Mouse (Mus musculus) embryo, embryonic 9.5 days (tissue): ENCODE results near the gene Prdm9.
A peak's percentile ranks its signal among the peaks of the same experiment; 100 is the strongest.
"Not testable (repeated sequence)": the region's sequence is repeated elsewhere in the genome, so short reads cannot be mapped to it uniquely, and the experiment has no call there.

ENCODE experiments used
- DNase-seq: peaks from one replicate; pipeline ENCODE4 v3.0.0-alpha.2; 2017; ENCODE audit errors: extremely low spot score

Gene Prdm9

DNA sequence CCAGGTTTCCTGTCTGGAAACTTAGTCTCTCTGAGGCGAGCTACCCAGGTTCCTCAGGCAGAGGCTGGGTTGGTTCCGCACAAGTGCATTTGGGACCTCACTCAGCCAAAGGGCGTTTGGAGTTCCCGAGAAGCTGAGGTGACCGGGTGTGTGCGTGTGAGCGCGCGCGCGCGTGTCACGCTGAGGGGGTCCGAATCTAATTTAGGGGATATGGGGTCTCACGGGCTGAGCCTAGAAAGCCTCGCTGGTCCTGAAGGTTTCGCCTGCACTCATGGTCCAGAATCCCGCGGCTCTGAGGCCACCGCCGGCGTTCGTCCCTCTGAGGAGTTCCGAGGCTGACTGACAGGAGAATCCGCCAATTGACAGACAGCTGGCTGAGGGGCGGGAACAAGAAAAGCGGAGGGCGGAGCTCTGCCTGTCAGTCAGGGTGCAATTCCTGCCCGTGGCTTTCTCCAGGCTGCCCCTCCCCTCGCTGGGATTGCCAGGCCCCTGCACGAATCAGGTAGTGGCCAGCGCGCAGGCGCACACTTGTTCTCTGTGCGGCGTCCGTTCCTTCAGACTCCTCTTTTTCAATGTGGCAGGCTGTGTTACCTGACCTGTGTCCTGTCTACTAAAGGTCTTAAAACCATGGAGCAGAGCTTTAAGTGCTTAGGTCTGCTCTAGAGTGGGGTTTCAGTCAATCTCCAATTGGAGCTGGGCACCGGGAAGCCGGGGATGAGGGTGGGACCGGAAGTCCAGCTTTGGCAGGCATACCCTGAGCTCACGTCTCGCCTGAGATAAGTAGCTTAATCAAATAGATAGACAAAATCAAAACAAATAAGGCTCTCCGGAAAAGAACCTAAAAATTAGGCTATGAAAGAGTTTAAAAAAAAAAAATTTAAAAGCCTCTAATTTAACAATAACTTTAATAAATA lies at the start of gene Prdm9:
Gene Prdm9, minus strand, starts transcription at position 341 of the 914 bp plus-strand sequence.
- DNase-seq: peak; percentile 100

DNA sequence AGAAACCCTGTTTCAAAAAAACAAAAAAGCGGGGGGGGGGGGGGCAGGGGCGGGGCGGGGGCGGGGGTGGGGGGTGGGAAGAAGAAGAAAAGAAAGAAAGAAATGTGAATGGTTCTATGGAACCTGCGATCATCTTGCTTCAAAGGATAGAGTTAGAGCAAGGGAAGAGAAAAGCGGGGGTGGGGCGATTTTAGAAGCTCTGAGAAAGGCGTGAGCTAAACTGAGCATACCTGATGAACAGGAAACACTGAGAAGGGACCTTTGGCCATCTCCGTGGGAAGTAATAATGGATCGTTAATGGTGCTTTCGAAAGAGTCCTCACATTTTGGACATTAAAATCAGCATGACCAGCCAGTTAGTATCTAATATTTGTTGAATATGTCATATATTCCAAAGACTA lies 35.3 kb upstream of the Prdm9 start:
- no peak for DNase-seq

DNA sequence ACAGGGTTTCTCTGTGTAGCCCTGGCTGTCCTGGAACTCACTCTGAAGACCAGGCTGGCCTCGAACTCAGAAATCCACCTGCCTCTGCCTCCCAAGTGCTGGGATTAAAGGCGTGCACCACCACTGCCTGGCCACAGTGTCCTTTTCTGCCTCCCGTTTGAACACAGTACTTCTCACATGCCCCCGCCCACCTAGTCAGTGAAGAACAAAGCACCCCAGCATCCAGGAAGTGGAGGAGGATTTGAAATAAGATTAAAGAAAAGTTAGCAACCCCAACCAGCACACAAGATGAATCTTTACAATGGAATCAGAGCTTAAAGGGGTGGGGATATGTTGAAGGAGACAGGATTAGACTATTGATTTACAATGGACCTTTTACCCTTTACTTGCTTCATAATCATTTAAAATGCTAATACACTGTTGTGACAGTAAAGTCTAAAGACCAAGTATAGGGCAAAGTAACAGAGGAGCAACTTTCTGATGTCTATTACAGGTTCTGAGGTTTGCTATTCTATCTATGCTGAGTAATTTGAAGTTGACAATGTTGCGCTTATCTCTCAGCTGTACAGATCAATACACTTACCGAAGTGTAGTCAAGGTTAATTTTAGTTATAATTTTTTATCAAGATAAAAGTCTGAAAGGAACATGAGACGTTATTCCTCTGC lies 27.2 kb upstream of the Prdm9 start:
- DNase-seq: no peak

DNA sequence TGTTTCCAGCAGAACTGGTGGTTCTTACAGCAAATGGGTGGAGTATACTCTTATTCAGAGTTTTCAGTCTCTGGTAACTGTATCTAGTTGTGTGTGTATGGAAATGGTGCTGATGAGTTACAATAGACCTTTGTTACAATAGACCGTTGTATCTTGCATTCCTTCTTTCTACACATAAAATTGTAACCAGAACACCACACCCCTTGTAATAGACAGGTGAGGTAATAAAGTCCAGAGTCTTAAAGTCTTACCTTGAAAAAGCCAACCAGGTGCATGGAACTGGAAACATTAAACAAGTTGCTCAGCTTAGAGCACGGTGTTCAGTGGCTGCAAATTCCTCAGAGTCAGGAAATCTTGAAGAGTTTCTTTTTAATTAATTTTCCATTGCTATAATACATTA lies 24.0 kb upstream of the Prdm9 start:
- DNase-seq: no peak

DNA sequence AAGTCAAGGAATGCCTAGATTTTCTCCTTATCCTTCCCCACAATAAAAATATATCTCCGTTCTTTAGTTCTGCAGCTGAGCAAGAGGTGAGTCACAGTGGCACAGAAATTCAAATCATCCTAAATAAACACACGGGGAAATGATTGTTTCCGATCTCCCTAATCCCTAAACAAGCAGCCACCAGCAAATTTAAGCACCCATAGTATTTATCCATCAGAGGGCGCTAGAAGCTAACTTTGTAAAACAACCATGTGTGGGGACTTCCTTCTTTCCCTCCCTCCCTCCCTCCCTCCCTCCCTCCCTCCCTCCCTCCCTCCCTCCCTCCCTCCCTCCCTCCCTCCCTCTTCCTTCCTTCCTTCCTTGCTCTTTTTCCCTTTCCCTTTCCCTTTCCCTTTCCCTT lies 21.5 kb upstream of the Prdm9 start:
- no peak for DNase-seq

DNA sequence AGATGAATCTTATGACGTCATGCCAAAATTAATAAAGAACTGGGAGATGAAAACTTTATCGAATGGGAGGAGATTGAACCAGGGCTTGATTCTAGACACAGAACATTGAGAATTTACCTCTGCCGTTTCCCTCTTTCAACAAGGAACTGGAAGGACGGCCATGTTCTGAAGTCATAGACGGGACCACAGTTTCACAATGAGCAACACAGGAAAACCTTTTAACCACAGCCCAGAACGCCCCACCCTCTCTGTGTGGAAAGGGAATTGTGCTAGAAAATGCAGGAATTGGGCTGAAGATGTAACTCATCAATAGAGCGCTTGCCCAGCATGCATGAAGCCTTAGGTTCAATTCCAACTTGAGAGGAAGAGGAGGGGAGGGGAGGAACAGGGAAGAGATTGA lies 18.9 kb upstream of the Prdm9 start:
- DNase-seq: no peak

DNA sequence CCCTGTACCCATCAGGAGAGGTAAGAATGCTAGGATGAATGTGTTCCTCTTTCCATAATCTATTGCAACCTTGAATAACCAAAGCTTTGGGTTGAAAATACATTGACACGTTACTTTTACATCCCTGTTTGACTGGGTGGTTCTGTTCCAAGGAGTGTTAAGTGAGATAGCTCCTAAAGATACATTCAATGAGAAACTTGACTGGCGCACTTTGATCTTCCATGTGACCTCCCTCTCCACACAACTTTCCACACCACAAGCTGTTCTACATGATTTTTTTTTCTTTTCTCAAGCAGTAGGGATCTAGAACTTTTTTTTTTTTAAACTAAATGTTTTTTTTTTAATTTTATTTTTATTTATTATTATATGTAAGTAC lies 15.9 kb upstream of the Prdm9 start:
- DNase-seq: no peak

DNA sequence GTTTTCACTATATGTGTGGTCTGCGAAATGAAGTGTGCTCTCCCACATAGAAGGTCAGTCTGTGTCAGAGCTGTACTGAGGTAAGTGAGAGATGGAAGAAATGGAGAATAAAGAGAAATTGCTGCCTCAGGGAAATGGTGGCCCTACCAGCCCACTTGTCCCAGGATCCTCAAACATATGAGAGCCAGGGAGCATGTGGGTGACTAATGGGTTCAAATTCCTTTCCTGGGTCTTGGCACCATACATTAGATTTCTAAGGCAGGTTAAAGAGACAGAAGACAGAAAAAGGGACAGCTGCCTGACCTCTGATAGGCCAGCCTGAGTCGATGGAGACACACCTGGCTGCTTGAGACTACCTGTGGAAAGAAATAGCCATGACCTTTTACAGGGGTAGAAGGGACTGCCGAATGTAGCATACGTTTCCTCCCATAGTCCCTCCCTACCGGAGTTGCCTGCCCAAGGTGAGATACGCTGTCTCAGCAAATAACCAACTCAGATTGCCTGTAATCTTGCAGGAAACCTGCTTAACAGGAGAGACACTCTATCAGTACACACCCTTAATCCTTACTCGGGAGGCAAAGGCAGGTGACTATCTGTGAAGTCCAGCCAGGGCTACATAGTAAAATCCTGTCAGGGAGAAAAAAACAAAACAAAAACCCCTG lies 15.4 kb upstream of the Prdm9 start:
- DNase-seq: no peak

DNA sequence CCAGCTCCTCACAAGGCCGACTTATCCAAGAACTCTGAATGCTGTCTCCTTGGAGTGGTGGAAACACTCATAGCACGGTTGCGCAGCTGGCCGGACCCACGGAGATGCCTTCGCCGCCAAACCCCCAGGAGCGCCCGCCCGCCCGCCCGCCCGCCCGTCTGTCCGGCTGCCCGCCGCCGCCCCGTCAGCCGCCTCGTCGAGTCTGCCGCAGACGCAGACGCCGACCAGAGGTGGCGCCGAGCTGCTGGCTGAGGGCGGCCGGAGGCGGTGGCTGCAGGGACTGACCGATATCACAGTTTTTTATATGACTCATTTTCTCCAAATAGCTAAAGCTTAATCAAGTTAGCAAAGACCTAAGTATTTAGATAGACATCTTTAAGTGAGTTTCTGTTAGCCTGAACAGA lies 13.1 kb upstream of the Prdm9 start:
- peak; percentile 55 for DNase-seq

DNA sequence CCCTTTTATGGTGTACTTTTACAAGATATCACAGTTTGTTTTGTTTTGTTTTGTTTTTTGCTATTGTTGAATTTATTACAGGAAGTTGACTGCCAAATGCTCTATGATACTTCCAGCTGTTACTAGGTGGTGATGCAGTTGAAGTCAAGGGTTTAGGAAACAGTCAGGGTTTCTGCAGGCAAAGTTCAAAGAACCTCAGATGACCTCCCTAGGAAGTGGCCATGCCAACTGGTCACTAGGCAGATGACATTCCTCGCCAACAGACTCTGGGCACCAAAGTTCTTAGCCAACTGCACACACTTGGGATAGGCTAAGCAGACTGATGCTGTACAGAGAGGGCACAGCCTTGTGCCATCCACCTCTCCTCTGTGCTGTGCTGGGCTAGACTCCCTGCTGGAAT lies 10.9 kb upstream of the Prdm9 start:
- no peak for DNase-seq

DNA sequence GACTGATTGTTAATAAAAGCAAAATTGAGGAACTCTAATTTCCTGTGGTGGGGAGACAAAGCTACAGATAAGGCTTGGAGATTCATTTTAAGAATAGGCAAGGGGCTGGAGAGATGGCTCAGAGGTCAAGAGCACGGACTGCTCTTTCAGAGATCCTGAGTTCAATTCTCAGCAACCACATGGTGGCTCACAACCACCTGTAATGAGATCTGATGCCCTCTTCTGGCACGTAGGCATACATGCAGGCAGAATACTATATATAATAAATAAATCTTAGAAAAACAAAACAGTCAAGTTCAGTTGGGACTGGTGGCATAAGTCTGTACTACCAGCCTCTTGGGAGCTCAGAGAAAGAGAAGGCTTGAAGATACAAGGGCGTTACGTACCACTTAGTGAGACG lies 2.8 kb upstream of the Prdm9 start:
- DNase-seq: no peak

DNA sequence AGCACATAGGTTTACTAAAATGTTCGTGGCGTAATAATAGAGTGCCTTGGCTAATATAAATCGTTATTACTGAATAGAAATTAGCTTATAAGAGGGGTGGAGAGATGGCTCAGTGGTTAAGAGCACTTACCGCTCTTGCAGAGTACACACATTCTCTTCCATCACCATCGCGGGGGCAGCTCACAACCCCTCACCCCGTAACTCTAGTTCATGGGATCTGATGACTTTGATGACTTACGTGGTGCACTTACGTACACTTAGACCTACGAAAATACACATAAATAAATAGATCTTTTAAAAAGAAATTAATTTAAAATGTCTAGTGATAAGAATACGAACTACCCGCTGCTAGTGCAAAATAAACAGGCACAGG lies 760 bp upstream of the Prdm9 start:
- DNase-seq: no peak

DNA sequence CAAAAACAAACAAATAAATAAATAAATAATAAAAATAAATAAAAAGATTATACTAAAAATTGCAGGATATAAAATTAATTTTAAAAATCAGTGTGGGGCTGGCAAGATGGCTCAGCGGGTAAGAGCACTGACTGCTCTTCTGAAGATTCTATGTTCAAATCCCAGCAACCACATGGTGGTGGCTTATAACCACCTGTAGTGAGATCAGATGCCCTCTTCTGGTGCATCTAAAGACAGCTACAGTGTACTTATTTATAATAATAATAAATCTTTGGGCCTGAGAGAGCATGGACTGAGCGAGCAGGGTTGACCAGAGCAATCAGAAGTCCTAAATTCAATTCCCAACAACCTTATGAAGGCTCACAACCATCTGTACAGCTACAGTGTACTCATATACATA lies 4.2 kb downstream of the Prdm9 start:
- no peak for DNase-seq

DNA sequence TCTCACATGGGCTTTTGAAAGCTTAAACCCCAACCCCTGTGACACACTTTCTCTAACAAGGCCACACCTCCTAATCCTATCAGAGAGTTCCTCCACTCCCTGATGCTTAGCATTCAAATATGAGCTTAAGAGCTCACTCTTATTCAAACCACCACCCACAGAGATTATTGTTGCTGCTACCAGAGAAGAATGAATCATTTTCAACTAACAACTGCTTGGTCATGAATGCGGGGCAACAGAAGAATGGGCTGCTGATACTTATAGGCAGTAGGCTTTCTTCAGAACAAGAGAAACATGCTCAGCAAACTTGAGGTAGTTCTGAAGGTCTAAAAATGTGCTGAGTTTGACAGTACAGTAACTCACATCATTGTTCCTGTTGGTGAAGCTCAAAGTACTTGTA lies 14.4 kb downstream of the Prdm9 start:
- DNase-seq: no peak

DNA sequence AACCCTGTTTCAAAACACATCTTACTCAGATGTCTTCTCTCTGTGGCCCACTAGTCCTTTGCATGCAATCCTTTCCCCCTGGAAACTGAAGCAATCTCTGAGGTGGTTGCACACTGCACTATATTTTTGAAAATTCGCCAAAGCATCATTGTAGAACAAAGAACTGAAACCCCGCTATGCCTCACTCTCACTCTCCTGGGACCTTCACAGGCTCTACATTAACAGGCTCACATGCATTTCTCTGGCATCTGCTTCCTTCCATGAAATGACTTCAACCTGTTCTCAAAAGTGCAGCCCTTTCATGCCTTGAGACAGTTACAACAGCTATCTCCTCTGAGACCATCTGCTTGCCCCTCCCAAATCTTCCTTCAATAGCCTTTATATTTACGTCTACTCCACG lies 17.7 kb downstream of the Prdm9 start:
- DNase-seq: no peak

DNA sequence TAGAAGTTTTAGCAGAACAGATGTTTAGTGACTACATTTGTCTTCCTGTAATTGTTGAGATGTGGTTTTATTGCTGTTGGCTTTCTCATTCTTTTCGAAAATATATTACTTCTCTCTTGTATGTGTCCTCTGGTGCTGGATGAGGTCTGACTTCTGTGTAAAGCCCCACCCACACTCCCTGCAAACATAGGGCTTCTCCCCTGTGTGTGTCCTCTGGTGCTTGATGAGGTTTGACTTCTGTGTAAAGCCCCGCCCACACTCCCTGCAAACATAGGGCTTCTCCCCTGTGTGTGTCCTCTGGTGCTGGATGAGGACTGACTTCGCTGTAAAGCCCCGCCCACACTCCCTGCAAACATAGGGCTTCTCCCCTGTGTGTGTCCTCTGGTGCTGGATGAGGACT lies 20.3 kb downstream of the Prdm9 start:
- DNase-seq: not testable (repeated sequence)

DNA sequence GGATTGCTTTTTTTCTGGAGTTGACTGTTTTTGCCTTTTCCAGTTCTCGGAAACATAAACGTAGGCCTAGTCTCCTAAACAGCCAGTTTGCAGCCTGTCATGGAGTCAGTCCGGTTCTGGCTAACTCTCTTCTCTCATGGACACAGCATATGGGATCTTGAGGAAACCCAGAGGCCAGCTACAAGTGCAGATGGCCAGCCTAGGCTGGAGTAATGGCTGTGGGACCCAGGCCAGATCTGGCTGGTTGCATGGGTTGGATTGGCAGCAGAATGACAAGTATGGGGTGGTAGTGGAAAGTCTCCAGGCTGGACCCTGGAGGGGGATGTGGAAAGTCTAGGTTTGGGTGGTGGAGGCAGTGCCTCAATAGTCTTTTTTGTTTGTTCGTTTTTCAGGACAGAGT lies 23.8 kb downstream of the Prdm9 start:
- no peak for DNase-seq

DNA sequence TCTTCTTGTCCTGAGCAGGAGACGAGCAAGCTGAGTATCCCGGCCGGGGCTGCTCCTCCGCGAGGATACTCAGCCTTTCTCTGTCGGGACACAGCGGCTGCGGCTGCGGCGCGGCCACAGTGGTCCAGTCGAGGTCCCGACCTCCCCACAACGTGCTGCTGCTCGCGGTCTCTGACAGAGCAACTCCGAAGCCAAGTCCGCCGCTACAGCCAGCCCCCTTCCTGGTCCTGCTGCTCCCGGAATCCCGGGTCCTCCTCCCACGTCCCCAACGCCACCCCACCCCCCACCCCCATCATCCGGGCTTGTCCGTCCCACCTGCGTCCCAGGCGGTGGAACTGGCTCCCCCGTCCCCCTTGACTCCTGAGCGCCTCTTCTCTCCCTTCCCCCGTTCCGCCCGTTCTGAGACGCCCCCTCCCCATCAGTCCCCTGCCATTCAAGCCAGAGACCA lies 27.7 kb downstream of the Prdm9 start:
- peak; percentile 66 for DNase-seq

DNA sequence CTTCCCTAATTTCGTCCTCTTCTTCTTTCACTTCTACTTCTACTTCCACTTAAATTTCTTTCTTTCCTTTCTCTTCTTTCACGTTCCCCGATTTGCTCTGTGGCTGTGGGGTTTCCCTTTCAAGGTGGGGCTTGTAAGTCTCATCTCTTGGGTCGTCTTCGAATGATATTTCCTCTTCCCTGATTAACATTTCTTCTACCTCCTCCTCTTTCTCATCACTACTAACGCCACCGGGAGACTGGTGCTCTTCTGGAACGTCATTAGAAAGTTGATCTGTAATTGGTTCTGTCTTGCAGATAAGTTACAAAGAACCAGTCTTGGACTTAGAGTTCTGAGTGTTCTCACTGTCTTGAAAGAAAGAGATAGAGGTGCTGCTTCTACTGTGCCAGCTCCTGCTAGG lies 28.2 kb downstream of the Prdm9 start:
- peak; percentile 8 for DNase-seq

DNA sequence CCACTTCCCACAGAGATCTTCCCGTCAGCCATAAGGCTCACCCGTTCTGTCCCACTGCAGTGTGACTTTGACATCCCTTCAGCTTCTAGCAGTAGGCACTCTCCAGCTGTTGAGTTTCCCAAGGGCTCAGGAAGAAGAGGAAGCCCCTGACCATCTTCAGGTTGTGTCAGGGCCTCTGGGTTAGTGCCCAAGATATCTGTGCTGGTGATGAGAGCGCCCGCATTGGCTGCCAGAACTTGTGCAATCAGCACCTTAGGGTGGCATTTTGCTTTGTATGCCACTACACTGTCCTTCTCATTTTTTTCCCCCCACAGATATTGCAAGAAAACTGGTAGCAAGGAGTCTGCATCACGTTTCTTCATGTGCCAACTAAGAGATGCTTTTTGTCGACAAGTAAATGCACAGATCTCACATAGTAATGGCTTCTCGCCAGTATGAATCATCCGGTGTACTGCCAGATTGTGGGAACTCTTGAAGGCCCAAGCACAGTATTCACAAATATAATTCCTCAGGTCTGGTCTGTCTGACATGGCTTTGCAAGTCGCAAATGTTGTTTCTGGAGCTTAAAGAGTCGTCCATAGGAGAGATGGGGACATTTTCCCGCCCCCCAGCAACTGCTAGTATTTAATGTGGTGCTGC lies 28.9 kb downstream of the Prdm9 start:
- no peak for DNase-seq

DNA sequence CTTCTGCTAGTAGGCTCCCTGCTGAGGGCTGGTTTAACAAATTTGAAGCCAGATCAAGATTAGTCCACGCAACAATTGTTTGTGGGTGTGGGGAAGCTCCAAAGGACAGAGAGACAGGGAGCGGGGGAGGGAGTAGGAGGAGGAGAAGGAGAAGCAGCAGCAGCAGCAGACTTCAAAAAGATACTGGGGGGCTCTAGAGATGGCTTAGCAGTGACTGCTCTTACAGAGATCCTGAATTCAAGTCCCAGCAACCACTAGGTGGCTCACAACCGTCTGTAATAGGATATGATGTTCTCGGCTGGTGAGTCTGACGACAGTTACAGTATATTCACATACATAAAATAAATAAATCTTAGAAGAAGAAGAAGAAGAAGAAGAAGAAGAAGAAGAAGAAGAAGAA lies 34.0 kb downstream of the Prdm9 start:
- DNase-seq: peak; percentile 14

DNA sequence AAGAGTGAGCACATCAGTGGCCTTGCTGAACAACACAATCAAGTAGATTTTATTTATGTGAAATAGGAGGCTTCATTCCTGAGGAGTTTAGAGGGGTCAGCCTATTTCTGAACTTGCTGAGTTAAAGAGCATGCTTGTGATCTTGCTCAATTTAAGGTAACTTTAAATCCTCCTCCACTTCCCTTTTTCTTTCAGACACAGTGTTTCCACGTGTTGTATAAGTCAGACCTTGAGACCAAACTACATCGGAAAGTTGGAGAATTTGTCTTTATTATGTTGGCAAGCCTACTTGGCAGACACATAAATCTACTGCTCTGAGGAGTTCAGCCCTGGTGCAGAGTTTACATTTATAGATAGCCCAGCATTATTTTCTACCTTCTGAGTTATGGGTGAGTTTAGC lies 35.3 kb downstream of the Prdm9 start:
- DNase-seq: no peak

DNA sequence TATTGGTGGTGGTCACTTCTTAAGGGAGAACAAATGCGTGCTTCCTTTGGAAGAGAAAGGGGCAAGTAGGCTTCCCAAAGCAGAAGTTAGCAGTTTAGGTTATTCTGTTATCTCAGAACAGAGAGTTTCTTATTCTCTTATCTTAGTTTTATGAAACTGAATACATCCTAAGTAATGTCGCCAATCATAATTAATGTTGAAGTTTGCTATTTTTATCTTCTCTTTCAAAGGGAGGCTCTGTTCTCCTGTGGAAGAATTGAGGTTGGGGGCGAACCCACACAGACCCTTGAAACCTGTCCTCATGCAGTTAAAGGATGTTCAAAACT lies 36.4 kb downstream of the Prdm9 start:
- DNase-seq: no peak
